Mouse (Mus musculus) G1E-ER4 (cell line): ENCODE data around the gene Fam43b. TPM values are rescaled to one million over a fixed set of nuclear protein-coding genes. Genes with fewer than 3 reads are reported as not detected.

Source experiments
- GATA1 ChIP-seq: IDR thresholded peaks from one replicate; pipeline ENCODE4 v1.8.0; 2012; ENCODE audit warnings: low read length, inconsistent platforms
- polyA plus RNA-seq: library from polyadenylated mRNA; stranded (reverse); fragments of >175 nt; gene quantifications from 2 replicates; pipeline ENCODE4 v1.2.3, GENCODE M21; 2012

Gene Fam43b
- polyA plus RNA-seq, 1 experiment, result not detected

DNA sequence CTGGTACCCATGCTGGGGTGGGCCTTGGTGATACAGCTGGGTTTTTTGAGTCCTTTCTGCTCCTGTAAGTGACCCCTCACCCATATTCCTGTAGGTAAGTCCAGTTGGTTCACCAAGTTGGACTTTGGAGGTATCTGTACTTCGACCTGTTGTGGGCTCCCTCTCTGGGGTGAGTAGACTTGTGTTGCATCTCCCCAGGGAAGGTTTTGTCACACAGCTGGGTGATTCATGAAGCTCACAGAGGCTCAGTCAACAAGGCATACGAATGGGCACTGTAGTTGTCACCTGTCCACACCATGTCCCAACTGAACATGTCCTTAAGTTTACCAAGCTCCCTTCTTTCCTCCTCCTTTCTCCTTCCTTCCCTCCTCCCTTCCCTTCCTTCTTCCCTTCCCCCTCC, 29.8 kb downstream of the Fam43b start:
- TF ChIP-seq GATA1, result no peak

DNA sequence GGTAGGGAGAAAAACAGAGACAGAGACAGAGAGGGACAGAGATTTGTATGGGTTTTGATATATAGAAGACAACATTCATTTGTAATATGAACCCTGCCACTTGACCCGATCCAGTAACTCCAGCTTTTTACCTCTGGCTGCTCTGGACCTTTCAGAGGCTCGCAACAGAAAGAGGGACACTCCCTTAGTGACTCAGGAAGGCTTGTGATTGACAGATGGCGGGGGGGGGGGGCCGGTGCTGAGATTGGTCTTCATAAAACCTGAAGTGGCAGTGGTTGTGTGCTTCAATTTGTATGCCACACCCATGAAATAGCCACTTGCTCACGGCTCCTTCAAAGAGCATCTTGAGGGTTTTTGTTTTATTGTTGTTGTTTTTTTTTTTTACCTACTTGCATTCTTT, 32.8 kb downstream of the Fam43b start:
- no peak for TF ChIP-seq GATA1

DNA sequence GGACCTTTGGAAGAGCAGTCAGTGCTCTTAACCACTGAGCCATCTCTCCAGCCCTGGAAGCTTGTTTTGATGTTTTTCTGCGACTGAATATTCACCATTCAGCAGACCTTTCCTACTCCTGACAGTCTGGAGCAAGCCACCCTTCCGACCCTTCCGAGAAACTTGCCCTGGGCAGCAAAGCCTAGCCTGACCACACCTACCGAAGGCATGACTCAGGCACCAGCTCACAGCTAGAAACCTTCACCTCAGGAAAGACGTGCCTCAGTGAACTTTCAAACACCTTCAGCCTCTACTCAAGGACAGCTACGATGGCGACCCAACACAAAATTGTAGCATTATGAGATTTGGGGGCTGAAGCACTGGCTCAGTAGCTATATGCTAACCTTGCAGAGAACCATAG, 33.4 kb downstream of the Fam43b start:
- TF ChIP-seq GATA1, result no peak

DNA sequence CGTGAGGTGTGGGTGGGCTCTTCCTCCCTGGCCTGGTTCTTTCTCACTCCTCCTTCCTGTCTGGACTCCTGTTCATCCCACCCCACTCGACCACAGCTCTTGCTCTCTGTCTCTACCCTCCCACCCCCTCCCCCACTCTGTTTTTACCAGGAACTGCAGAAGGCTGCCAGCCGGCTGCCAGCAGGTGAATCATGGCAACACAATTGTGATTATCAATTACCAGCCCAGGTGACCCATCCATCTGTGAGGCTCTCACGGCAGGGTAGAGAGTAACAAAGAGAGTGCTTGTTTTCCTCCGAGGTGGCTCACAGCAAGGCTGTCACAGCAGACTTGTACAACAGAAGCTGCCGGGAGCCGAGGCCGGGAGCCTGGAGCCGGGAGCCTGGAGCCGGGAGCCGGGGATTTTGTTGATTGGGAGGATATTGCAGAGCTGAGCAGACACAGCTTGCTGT, 34.9 kb downstream of the Fam43b start:
- TF ChIP-seq GATA1, result no peak

DNA sequence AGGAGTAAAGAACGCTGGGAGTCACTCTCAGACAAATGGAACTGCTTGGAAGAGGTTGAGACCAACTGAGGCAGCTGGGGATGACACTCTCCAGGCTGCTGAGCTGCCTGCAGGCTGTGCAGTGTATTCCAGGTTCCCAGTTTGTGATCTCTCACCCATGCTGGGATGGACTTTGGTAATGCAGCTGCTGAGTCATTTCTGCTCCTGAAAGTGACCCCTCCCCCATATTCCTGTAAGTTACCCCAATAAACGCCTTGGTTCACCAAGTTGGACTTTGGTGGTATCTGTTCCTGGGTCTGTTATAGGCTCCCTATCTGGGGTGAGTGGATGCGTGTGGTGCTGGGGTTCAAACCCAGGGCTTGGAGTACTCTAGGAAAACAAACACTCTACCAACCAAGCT, 38.2 kb downstream of the Fam43b start:
- TF ChIP-seq GATA1, result no peak

DNA sequence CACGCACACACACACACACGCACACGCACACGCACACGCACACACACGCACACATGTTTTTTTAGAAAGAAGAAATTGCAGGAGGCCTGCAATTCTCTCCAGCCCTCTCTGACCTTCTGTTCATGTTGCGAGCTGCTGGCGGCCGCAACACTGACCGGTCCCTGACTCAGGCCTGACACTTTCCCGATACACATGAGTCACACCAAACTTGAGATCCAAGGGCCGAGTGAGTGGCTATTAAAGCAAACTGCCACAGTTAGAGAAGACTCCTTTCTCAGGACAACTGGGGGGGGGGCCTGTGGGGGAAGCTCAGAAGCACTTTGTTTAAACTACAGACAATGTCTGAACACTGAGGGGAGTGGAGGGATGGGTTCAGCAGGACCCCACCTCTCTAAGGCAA, 39.8 kb downstream of the Fam43b start:
- TF ChIP-seq GATA1, result no peak

DNA sequence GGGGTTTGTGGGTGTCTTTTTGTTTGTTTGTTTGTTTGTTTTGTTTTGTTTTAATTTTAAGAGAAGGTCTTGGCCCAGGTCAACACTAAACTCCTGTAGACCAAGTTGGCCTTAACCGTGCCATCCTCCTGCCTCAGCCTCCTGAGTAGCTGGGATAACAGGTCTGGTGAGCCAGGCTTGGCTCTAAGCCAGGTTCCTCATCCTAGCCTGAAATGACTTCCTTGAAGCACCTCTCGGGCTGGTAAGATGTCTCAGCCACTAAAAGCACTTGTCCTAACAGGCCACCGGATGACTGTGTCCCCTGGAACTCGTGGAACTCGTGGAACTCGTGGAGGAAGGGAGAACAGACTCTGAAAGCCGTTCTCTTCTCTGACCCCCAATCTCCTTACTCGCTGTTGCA, 40.2 kb downstream of the Fam43b start:
- no peak for TF ChIP-seq GATA1

DNA sequence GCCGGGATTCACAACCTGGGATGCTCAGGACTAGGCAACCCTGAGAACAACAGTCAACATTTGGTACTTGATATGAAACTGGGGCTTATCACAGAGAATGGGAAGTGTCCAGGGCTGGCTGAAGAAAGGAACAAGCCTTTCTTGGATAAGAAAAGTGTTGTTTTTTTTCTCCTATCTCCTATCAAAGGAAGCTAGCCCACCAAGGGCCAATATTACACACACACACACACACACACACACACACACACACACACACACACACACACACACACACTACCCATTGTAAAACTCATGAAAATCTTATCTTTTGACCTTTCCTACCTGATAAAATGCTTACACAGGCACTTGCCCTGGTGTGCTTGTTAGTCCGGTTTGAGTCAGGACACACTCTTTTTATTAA, 40.8 kb downstream of the Fam43b start:
- TF ChIP-seq GATA1, result no peak

DNA sequence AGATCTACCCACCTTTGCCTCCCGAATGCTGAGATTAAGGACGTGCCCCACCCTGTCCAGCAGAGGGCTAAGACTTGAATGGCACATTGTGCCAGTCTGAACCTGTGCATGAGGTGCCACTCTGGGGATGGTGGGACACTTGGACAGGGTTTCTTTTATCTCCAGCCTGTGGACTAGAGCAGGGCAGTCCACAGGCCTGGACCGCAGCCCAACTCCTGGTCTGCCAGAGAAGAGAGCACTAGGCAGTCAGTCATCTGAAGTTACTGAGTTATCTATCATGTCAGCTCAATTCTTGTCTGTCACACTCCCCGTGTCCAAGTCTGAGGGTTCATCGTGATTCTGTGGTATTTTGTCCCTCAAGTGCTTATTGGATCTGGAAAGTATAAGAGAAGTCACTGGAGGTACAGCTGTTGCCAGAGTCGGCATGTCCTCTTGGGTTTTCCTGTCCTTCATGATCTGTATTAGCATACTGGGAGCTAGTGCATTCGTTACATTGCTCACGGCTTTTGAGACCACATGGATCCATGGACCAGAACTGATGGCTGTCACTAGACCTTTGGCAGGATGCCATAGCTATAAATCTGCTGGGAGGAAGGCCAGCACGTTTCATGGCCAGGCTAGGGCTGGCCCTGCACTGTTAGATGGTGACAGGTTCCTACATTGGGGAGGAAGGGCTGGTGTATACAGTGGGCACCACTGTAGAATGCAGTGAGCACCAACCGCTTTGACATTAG, 42.7 kb downstream of the Fam43b start:
- TF ChIP-seq GATA1, result no peak

DNA sequence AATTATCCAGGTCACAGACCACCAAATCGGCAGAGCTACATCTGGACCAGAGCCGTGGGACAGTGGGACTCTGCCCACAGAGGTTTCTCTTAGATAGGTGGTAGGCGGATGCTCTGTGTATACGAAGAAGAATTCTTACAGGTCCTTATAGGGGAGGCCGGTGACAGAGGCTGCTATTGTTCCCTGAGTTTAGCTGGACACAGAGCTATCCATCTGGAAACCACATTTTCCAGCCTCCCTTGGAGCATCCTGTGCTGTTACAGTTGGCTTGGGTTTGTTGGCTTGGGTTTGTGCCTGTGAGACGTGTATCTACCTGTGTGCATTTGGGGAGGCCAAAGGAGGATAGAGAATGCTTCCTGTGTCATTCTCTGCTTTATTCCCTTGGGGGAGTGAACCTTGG, 43.6 kb downstream of the Fam43b start:
- TF ChIP-seq GATA1, result no peak

DNA sequence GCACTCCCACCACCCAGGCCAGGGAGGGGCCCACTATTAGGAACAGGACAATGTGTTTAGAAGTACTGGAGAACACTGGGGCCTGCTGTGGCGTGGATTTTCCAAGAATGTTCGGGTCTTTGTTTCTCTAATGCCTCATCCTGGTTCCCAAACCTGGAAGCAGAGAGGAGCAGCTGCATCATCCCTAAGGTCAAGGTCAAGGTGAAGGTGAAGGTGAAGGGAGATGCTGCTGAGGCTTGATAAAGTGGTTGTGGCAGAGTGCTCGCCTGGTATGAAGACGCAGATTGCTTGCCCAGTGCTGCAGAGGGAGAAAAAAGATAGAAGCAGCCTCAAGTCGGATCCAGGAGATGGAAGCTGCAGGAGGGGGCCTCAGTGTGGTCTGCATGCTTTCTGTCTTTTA, 44.5 kb downstream of the Fam43b start:
- TF ChIP-seq GATA1, result no peak

DNA sequence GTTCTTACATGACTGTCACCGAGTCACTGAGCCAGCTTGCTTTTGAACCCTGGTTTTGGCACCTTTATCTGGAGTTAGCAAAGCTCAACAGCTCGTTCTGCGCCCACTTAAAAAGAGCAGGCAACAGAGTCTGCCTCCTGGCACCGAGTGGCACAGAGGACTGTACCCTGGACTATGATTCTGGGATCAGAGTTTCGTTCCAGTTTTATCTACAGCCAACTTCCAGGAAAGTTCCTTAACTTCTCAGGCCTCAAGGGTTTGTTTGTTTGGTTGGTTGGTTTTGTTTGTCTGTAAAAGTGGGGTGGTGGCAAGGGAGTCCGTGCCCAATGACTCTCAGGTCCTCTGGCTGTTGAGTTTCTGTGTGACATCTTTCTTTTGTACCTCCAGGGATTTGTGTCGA, 47.6 kb downstream of the Fam43b start:
- no peak for TF ChIP-seq GATA1

DNA sequence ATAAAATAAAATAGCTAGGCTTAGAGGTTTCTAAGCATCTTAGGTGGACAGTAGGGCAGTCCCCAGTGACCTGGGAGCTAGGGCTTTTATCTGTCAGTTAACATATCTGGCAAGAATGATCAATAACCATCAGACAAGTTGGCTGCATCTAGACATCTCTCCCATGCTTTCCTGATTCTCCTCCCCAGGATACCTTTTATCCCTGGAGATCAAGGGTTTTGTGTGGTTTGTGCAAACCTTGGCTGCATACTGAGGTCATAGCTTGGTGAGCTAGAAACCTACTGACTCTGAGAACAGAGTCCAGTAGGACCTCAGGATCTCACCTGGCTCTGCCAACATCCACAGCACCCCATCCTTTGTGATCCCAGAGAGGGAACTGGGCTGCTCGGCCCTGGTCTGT, 49.0 kb downstream of the Fam43b start:
- no peak for TF ChIP-seq GATA1

DNA sequence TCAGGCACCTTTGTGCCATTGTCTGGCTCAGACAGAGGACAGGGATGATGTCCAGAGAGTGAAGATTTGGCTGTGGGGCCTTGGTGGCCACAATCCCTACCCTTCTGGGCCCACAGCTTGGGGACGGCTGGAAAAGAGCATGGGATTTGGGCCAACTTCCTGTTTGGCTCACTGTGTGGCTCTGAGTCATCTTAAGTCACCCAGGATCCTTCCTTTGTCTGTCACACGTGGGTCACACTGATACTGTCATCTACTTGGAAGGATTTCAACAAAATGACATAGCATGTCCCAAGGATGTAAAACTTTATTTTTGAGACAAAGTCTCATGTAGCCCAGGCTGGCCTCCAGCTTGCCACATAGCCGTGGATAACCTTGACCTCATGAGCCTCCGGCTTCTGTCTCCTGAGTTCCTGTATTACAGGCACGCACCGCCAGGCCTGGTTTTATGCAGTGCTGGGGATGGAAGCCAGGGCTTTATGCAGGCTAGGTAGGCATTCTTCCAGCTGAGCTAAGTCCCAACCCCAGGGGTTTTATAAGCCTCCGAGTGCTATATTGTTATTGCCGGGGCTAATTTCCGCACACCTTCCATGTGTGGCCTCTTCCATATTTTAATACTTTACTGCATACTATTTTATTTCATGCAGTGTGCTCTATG, 51.3 kb downstream of the Fam43b start:
- TF ChIP-seq GATA1, result no peak

Other genes with a start within 250 kb of the Fam43b start
- 59.0 and 59.7 TPM in 2 replicates for gene Hp1bp3, start 180.2 kb downstream of the Fam43b start, polyA plus RNA-seq
- gene Sh2d5, start 146.1 kb downstream of the Fam43b start, polyA plus RNA-seq, result 1.1 and 1.3 TPM in 2 replicates
- gene Kif17, start 146.1 kb downstream of the Fam43b start, polyA plus RNA-seq, result 0.05 TPM in 1 of 2 replicates, not detected in the other
- gene Ddost, start 91.8 kb downstream of the Fam43b start, polyA plus RNA-seq, result 95.5 and 100 TPM in 2 replicates
- gene Pink1, start 70.2 kb downstream of the Fam43b start, polyA plus RNA-seq, result 21.1 and 22.5 TPM in 2 replicates
- gene Cda, start 28.5 kb downstream of the Fam43b start, polyA plus RNA-seq, result not detected in 2 replicates
- gene Mul1, start 38.1 kb upstream of the Fam43b start, polyA plus RNA-seq, result 39.3 and 48.9 TPM in 2 replicates
- gene Camk2n1, start 57.8 kb upstream of the Fam43b start, polyA plus RNA-seq, result 0.05 and 0.08 TPM in 2 replicates
- gene Vwa5b1, start 239.4 kb upstream of the Fam43b start, polyA plus RNA-seq, result not detected in 2 replicates